In the genomic region with DNA sequence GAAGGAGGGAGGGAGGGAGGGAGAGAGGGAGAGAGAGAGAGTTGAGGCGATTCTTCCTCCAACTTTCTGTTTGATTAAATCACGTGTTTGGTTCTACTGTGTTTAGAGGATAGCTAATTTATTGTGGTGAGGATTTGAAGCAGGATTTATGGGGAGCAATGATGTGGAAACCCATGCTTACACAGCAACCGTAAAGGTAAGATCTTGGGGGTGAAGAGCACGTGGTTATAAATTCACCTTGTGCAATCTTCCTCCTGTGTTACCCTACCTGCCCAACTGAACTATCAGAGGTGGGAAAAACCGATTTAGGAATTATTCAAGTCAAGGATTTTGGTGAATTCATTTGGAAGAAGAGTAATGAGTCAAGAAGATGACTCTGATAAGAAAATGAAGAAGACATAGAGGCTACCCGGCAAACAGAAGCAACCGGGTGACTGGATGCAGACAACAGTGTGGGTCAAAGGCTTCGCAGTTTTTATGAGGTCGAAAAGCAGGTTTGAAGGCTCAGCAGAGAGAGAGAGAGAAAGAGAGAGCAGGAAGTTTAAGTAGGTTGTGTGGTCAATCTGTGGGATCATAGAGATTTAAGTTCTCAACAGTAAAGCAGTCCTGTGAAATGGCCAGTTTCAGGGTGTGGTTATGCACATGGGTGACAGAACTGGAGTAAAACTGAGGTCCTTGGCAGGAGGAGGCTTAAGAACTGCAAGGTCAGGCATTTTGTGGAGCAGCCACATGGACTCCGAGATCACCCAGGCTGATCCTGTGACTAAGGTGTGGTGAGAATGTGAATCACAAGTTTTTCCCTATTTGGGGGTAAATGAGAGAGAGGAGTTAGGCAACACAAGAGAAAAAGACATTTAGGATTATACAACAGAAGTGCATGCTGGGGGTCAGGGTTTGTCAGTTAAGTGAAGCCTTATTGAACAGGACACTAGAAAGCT, we compare ENCODE assay signal across 19 mouse cellular contexts.
"Had no signal": no experiment of that assay in that cellular context is flagged by ENCODE, and none has a peak within 500 bp of the region (broad histone marks: within the 10 kb centered on the region; RNA-seq: fewer than 3 reads in every experiment).

No protein-coding gene starts in this region.

- H3K9ac ChIP-seq: kidney, embryonic 15.5 days; liver, embryonic 13.5 days; midbrain, embryonic 13.5 days; neural tube, embryonic 13.5 days had no signal

- ATAC-seq: midbrain, embryonic 13.5 days; midbrain, embryonic 16.5 days had no signal

- H3K4me3 ChIP-seq: kidney, embryonic 15.5 days; left cerebral cortex, adult 2 months; liver, embryonic 13.5 days; megakaryocyte, embryonic 14.5 days; midbrain, embryonic 10.5 days; midbrain, embryonic 13.5 days; myocyte; neural tube, embryonic 13.5 days had no signal

- H3K27ac ChIP-seq: kidney, embryonic 15.5 days; left cerebral cortex, adult 2 months; liver, embryonic 13.5 days; macrophage; midbrain, embryonic 10.5 days; midbrain, embryonic 13.5 days; neural tube, embryonic 13.5 days; stomach, postnatal 0 days had no signal

- DNase-seq: kidney, postnatal 10 days; kidney, postnatal 36 days; layer of hippocampus, postnatal 36 days; liver, embryonic 13.5 days; lung, adult 2 months; lung, postnatal 14 days; retina, postnatal 1 day; thymus, adult 2 months; thymus, postnatal 14 days had no signal

- H3K9me3 ChIP-seq: kidney, embryonic 15.5 days; liver, embryonic 13.5 days; megakaryocyte, embryonic 14.5 days; midbrain, embryonic 10.5 days; midbrain, embryonic 13.5 days; neural tube, embryonic 13.5 days had no signal

- H3K4me1 ChIP-seq: liver, embryonic 13.5 days; midbrain, embryonic 10.5 days; midbrain, embryonic 13.5 days had no signal

- H3K36me3 ChIP-seq: kidney, embryonic 15.5 days; liver, embryonic 13.5 days; midbrain, embryonic 10.5 days; midbrain, embryonic 13.5 days; neural tube, embryonic 13.5 days had no signal

- H3K4me2 ChIP-seq: kidney, embryonic 15.5 days; liver, embryonic 13.5 days; midbrain, embryonic 13.5 days; neural tube, embryonic 13.5 days had no signal

- H3K27me3 ChIP-seq: kidney, embryonic 15.5 days; liver, embryonic 13.5 days; midbrain, embryonic 13.5 days; neural tube, embryonic 13.5 days had no signal
